Mouse (Mus musculus): ENCODE results near the gene Gm4553. TPM values are rescaled to one million over a fixed set of nuclear protein-coding genes. Genes with fewer than 3 reads are reported as not detected.
"Not testable (repeated sequence)": the region's sequence is repeated elsewhere in the genome, so short reads cannot be mapped to it uniquely, and the experiment has no call there.

Gm4553 gene
- polyA plus RNA-seq, 1 experiment from 2014 or later: not detected

GRCm38 (mm10) chr7:142134206-142134995, 31.1 kb downstream of the Gm4553 start:
- Histone ChIP-seq H3K27me3 (ENCODE audit: control insufficient read depth, insufficient read depth, low read length) (0 out of 2 replicates have a peak, but pooled peaks cover 6% of the 10 kb centered on the region), H3K9me3 (ENCODE audit: control insufficient read depth, low read length) (no peaks in the 10 kb centered on the region), H3K36me3 (ENCODE audit: control insufficient read depth, insufficient read depth, low read length) (no peaks in the 10 kb centered on the region), H3K4me2 (ENCODE audit: low read length) (no peak overlapping the region), H3K9ac (ENCODE audit: low read length) (no peak overlapping the region), H3K4me3 (ENCODE audit: control insufficient read depth in 1 of 2, insufficient read depth in 1 of 2, low read depth in 1 of 2, low read length in 2 of 2) (no peak overlapping the region), H3K27ac (replicated peaks in 1 of 2; ENCODE audit: control insufficient read depth in 1 of 2, insufficient read depth in 1 of 2, low read depth in 2 of 2, low read length in 2 of 2) (no peak overlapping the region), H3K4me1 (ENCODE audit: control insufficient read depth in 2 of 2, insufficient read depth in 2 of 2, low read length in 2 of 2) (no peaks in the 10 kb centered on the region)
- no peak for ATAC-seq (ENCODE audit: insufficient number of reproducible peaks, insufficient read depth, low FRiP score, low read depth)
- 43% methylated on average over 4 of the region's 4 CpGs for WGBS

DNA sequence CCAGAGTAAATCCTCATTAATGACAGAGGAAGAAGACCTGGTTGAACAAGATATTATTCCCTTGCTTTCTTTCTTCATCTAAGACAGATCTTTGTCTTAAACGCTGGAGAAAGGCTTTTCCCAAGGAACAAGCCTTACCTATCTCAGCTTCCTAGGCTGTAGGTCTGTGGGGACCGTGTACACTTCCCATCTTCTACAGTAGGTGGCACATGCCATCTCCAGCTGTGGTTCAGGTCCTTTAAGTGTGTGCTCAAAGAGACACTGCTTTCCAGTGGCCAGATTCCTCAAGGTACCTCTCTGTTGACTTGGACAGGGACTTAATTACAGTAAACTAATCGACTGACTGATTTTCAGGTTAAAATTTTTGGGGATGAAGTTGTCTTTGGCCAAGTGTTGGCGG, 36.7 kb downstream of the Gm4553 start:
- H3K9ac ChIP-seq (ENCODE audit: low read length): no peak overlapping the region
- 55% methylated on average over 4 of the region's 4 CpGs for WGBS
- H3K27me3 ChIP-seq (ENCODE audit: control insufficient read depth, insufficient read depth, low read length): no peaks in the 10 kb centered on the region
- H3K4me3 ChIP-seq (ENCODE audit: control insufficient read depth in 1 of 2, insufficient read depth in 1 of 2, low read depth in 1 of 2, low read length in 2 of 2): no peak overlapping the region
- H3K36me3 ChIP-seq (ENCODE audit: control insufficient read depth, insufficient read depth, low read length): no peaks in the 10 kb centered on the region
- H3K9me3 ChIP-seq (ENCODE audit: control insufficient read depth, low read length): no peaks in the 10 kb centered on the region
- H3K4me2 ChIP-seq (ENCODE audit: low read length): no peak overlapping the region
- ATAC-seq (ENCODE audit: insufficient number of reproducible peaks, insufficient read depth, low FRiP score, low read depth): no peak
- no peak overlapping the region for H3K27ac ChIP-seq (replicated peaks in 1 of 2; ENCODE audit: control insufficient read depth in 1 of 2, insufficient read depth in 1 of 2, low read depth in 2 of 2, low read length in 2 of 2)
- no peaks in the 10 kb centered on the region for H3K4me1 ChIP-seq (ENCODE audit: control insufficient read depth in 2 of 2, insufficient read depth in 2 of 2, low read length in 2 of 2)

DNA sequence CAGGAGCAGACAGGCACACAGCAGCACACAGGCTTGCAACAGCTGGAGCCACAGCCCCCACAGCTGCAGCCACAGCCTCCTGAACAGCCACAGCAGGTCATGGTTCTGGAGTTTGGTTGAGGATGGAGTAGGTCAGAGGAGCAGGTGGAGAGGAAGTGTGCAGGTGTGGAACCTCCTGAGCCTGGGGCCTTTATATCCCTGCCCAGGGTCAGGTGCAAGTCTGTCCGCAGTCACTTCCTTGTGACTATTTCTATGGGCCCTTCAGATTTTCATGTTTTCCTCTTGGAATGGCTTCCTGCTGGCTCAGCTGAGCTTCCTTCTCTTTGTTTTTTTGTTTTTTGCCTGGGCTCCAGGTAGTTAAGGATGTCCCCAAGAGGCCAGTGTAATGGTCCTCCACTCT, 44.9 kb downstream of the Gm4553 start, which contains the start of gene Gm45618:
Gene Gm45618 (minus strand): TSS at position 101 of the 400 bp plus-strand sequence.
- H3K4me1 ChIP-seq (ENCODE audit: control insufficient read depth in 2 of 2, insufficient read depth in 2 of 2, low read length in 2 of 2); H3K4me2 ChIP-seq (ENCODE audit: low read length); H3K27ac ChIP-seq (replicated peaks in 1 of 2; ENCODE audit: control insufficient read depth in 1 of 2, insufficient read depth in 1 of 2, low read depth in 2 of 2, low read length in 2 of 2); H3K36me3 ChIP-seq (ENCODE audit: control insufficient read depth, insufficient read depth, low read length); H3K9me3 ChIP-seq (ENCODE audit: control insufficient read depth, low read length); H3K9ac ChIP-seq (ENCODE audit: low read length); H3K4me3 ChIP-seq (ENCODE audit: control insufficient read depth in 1 of 2, insufficient read depth in 1 of 2, low read depth in 1 of 2, low read length in 2 of 2); H3K27me3 ChIP-seq (ENCODE audit: control insufficient read depth, insufficient read depth, low read length); ATAC-seq (ENCODE audit: insufficient number of reproducible peaks, insufficient read depth, low FRiP score, low read depth): not testable (repeated sequence)
- 85% methylated on average over 1 of the region's 1 CpGs for WGBS

GRCm38 (mm10) chr7:142119632-142120031, 45.9 kb downstream of the Gm4553 start:
- no peak overlapping the region for H3K9ac ChIP-seq (ENCODE audit: low read length)
- H3K36me3 ChIP-seq (ENCODE audit: control insufficient read depth, insufficient read depth, low read length): no peaks in the 10 kb centered on the region
- no peaks in the 10 kb centered on the region for H3K9me3 ChIP-seq (ENCODE audit: control insufficient read depth, low read length)
- no peaks in the 10 kb centered on the region for H3K4me1 ChIP-seq (ENCODE audit: control insufficient read depth in 2 of 2, insufficient read depth in 2 of 2, low read length in 2 of 2)
- H3K4me3 ChIP-seq (ENCODE audit: control insufficient read depth in 1 of 2, insufficient read depth in 1 of 2, low read depth in 1 of 2, low read length in 2 of 2): no peak overlapping the region
- 0 out of 2 replicates have a peak, but pooled peaks cover 3% of the 10 kb centered on the region for H3K27me3 ChIP-seq (ENCODE audit: control insufficient read depth, insufficient read depth, low read length)
- WGBS: 8% methylated on average over 5 of the region's 5 CpGs
- no peak for ATAC-seq (ENCODE audit: insufficient number of reproducible peaks, insufficient read depth, low FRiP score, low read depth)
- H3K4me2 ChIP-seq (ENCODE audit: low read length): no peak overlapping the region
- H3K27ac ChIP-seq (replicated peaks in 1 of 2; ENCODE audit: control insufficient read depth in 1 of 2, insufficient read depth in 1 of 2, low read depth in 2 of 2, low read length in 2 of 2): no peak overlapping the region

Other genes starting within 250 kb of the Gm4553 start
- gene Tollip, start 247.2 kb downstream of the Gm4553 start, polyA plus RNA-seq (2014; fragmentation: Nextera tagmentation; extraction: Ambion mirVana): 41.5 and 41.7 TPM in 2 replicates
- 0.27 and 0.69 TPM in 2 replicates for gene Brsk2, start 216.0 kb downstream of the Gm4553 start, polyA plus RNA-seq (2014; fragmentation: Nextera tagmentation; extraction: Ambion mirVana)
- 46.8 and 48.9 TPM in 2 replicates for gene Mob2, start 104.7 kb downstream of the Gm4553 start, polyA plus RNA-seq (2014; fragmentation: Nextera tagmentation; extraction: Ambion mirVana)
- 13.3 and 16.7 TPM in 2 replicates for gene Dusp8, start 69.9 kb downstream of the Gm4553 start, polyA plus RNA-seq (2014; fragmentation: Nextera tagmentation; extraction: Ambion mirVana)
- gene Gm45618, start 45.0 kb downstream of the Gm4553 start, polyA plus RNA-seq (2014; fragmentation: Nextera tagmentation; extraction: Ambion mirVana): not detected in 2 replicates
- gene Gm39115, start 29.7 kb downstream of the Gm4553 start, polyA plus RNA-seq (2014; fragmentation: Nextera tagmentation; extraction: Ambion mirVana): not detected in 2 replicates
- not detected in 2 replicates for gene Gm45337, start 21.1 kb downstream of the Gm4553 start, polyA plus RNA-seq (2014; fragmentation: Nextera tagmentation; extraction: Ambion mirVana)
- gene Gm29735, start 8.6 kb downstream of the Gm4553 start, polyA plus RNA-seq (2014; fragmentation: Nextera tagmentation; extraction: Ambion mirVana): not detected in 2 replicates
- gene Krtap5-2, start 10.3 kb upstream of the Gm4553 start, polyA plus RNA-seq (2014; fragmentation: Nextera tagmentation; extraction: Ambion mirVana): not detected in 2 replicates
- not detected in 2 replicates for gene Gm10153, start 24.6 kb upstream of the Gm4553 start, polyA plus RNA-seq (2014; fragmentation: Nextera tagmentation; extraction: Ambion mirVana)
- not detected in 2 replicates for gene Krtap5-3, start 35.6 kb upstream of the Gm4553 start, polyA plus RNA-seq (2014; fragmentation: Nextera tagmentation; extraction: Ambion mirVana)
- not detected in 2 replicates for gene Gm7579, start 46.1 kb upstream of the Gm4553 start, polyA plus RNA-seq (2014; fragmentation: Nextera tagmentation; extraction: Ambion mirVana)
- not detected in 2 replicates for gene Krtap5-5, start 64.2 kb upstream of the Gm4553 start, polyA plus RNA-seq (2014; fragmentation: Nextera tagmentation; extraction: Ambion mirVana)
- not detected in 2 replicates for gene Gm40460, start 75.3 kb upstream of the Gm4553 start, polyA plus RNA-seq (2014; fragmentation: Nextera tagmentation; extraction: Ambion mirVana)
- gene Gm2431, start 92.6 kb upstream of the Gm4553 start, polyA plus RNA-seq (2014; fragmentation: Nextera tagmentation; extraction: Ambion mirVana): not detected in 2 replicates
- not detected in 2 replicates for gene Gm4559, start 108.6 kb upstream of the Gm4553 start, polyA plus RNA-seq (2014; fragmentation: Nextera tagmentation; extraction: Ambion mirVana)
- gene Krtap5-1, start 131.4 kb upstream of the Gm4553 start, polyA plus RNA-seq (2014; fragmentation: Nextera tagmentation; extraction: Ambion mirVana): not detected in 2 replicates
- gene Krtap5-4, start 137.8 kb upstream of the Gm4553 start, polyA plus RNA-seq (2014; fragmentation: Nextera tagmentation; extraction: Ambion mirVana): 0.19 TPM in 1 of 2 replicates, not detected in the other
- gene Ifitm10, start 208.0 kb upstream of the Gm4553 start, polyA plus RNA-seq (2014; fragmentation: Nextera tagmentation; extraction: Ambion mirVana): 4.2 and 7.5 TPM in 2 replicates
- not detected in 2 replicates for gene Gm49369, start 216.9 kb upstream of the Gm4553 start, polyA plus RNA-seq (2014; fragmentation: Nextera tagmentation; extraction: Ambion mirVana)
- 516 and 537 TPM in 2 replicates for gene Ctsd, start 222.3 kb upstream of the Gm4553 start, polyA plus RNA-seq (2014; fragmentation: Nextera tagmentation; extraction: Ambion mirVana)